Mouse (Mus musculus) heart, adult 8-10 months (tissue): ENCODE measurements at regions not wholly inside any gene's neighbourhood (a gene's known extent, or its start where the extent isn't known, plus 50 kb on each side); places are given as distances from the start of the nearest gene placed in this dataset.

Experiments used
- DNase-seq: peaks from one replicate; pipeline ENCODE4 v3.0.0; 2022; ENCODE audit warnings: low spot score

DNA sequence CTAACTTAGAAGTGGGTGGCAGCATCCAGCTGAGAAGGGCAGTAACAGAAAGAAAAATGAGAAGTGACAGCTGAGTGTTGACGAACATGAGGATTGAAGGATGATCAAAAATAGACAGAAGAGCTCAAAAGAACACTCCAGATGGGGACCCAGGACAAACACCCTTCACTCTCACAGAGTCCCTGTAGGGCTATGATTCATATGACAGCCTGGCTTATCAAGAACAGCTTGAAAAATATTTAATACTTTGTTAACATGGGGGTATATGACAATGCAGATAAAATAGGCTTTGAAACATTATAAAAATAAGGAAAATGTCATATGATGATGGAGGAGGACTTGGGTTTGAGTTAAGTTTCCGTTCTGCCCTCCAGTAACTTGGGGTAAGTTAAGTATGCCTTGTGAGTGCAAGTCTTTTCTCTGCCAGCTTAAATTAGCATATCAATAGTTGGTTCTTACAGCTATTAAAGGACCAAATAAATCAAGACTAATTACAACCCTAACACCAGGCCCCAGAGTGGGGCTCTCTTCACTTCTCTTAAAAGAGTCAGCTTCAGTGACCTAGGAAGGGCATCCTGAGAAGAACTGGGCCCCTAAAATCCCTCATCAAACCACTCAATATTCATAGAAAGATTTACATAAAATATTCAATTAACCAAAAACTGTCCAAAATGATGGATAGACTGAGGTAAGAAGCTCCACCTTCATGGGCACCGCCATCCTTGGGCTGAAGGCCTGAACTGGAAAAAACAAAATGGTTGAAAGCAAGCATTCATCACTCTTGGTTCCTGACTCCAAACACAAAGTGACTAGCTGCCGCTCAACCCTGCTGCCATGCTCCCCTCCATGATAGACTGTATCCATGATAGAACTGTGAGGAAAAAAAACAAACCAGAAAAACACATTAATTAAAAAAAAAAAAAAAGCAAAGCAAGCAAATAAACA is 198.6 kb upstream of the Gcfc2 start:
- DNase-seq, result no peak

DNA sequence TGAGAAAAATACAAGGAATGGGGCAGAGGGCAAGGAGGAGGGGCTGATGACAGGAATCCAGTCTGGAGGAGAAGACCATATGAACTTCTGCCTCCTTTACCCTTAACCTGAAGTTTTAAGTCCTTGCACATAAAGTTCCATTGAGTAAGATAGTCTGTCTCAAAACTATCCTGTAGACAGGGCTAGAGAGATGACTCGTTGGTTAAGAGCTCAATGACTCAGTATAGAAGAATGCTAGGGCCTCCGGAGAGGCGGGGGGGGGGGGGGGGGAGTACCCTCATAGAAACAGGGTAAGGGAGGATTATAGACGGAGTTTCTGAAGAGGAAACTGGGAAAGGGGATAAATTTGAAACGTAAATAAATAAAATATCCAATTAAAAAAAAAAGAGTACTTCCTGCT is 191.8 kb upstream of the Gcfc2 start:
- DNase-seq, result no peak

DNA sequence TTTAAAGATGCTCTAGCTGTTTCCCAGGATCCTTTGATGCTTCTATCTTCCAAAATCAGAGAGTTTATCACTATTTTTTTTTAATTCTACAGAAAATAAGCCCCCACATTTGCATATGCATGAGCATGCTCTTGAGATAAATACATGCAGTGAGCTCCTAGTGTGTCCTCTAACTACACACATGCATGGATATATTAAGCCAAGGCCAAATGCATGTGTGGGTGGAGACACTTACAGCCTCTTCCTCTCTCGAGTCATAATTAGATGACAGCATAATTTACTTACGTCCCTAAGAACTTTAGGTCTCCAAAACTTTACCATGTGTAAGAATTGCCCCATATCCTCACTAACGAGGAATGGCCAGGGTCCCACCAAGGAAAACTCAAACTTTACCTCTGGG is 189.9 kb upstream of the Gcfc2 start:
- no peak for DNase-seq

DNA sequence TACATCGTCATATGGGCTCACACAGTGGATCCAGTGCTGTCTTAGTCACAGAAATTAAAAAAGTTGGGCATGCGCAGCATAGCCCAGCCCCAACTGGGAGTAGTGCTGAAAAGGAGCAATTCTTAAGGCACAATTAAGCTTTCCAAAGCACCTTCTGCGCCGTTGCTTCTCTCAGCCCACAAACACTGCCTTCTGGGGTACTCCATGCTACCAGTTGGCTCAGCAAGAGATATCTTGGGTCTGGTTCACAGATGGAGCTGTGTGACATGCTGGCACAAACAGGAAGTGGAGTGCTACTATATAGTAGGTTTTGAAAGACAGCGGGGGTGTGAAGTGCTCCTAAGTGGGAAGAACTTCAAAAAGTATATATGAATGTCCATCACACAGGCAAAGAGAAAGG is 185.0 kb upstream of the Gcfc2 start:
- no peak for DNase-seq

DNA sequence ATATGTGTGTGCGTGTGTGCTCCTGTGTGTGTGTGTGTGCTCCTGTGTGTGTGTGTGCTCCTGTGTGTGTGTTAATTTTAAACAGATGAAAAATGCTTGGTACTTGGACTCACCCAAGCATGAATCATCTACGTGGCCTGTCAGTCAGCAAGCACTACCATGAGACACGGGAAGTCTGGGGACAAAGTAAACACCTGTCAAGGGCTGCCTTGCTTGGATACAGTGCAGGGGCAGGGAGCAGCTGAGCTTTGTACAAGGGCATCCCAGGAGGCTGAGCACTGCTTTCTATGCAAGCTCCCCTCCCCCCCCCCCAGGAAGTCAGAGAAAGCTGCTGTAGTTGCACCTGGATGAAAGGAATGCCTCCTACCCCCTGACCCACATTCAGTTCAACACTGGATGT is 173.8 kb upstream of the Gcfc2 start:
- no peak for DNase-seq

DNA sequence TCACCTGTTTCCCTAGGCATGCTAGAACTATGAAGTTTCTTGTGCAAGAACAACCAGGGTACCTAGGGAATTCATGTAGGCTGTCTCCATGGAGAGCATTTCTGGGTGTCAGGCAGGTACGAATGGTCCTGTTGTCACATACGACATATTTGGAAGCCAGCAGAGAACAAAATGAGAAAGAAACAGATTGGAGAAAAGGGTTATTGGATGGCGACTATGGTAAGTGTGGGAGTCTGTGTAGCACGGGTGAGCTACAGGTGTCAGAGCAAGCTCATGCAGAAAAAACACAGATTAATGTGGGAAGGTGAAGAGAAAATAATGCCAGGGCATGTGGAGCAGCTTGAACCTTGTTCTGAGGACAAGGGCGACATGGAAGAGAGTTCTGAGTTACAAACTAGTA is 171.8 kb upstream of the Gcfc2 start:
- no peak for DNase-seq

DNA sequence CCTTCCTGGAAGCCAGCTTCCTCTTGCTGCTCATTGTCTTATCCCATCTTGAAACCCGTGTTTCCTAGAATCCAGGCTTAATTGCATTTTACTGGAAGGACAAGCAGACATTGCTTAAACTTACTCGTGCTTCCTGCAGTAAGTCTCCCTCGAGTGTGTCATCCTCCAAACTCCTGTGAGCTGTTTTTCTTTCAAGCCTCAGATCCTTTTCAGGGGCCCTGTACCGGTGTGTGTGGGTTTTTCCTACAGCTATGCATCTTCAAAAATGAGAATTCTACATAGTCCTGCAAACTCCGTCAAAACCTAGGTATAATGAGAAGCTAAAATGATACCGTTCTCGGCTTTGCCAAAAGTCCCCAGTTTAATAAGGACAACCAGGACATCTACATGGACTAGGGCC is 167.2 kb upstream of the Gcfc2 start:
- no peak for DNase-seq

DNA sequence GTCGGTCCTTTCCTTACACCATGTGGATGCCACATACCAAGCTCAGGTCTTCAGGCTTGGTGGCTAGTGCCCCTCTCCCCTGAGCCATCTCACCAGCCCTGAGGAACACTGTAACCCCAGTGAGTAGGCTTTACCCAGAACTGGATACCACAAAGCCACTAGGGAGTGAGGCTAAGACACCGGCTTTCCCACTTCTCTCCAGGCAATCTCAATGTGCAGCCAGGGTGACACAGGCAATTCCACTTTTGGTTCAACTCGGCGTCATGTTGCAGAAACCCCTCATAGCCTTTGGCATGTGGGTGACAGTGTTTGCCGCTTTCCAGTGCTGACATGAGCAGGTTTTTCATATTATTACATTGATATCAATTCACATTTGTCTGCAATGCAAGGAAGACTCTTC is 164.6 kb upstream of the Gcfc2 start:
- DNase-seq, result no peak

DNA sequence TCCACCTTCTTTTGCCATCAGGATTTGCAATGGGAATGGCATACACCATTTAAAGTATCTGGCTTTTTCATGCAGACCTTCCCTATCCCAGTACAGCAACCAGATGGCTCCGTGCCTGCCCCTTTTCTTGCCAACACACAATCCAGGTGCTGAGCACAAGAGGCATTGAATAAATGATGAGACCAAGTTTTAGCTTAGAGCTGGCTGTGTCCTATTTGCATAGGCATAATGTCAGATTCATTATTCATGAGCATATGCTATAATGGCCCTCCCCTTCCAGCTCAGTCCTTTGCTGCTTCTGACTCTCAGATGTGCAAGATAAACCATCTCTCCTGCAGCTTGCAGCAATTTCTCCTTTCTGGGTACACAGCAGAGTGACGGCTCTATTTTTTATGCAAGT is 163.3 kb upstream of the Gcfc2 start:
- no peak for DNase-seq

DNA sequence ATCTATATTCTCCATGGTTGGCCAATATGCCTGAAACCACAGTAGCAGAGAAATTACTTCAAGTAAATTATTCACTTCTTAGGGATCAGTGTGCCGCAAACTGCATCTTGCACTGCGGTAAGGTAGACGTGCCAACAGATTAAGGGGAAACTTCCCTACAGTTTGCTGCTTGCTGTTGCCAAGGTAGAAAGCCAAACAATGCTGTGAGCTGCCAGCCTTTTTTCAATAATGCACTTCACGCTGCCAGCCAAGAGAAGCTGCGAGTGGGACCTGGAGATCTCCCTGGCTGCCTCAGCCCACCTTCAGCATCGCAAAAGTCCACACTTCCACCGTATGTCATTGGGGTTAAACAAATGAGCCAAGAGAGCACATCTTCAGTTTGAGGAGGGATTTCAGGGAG is 157.6 kb upstream of the Gcfc2 start:
- no peak for DNase-seq

DNA sequence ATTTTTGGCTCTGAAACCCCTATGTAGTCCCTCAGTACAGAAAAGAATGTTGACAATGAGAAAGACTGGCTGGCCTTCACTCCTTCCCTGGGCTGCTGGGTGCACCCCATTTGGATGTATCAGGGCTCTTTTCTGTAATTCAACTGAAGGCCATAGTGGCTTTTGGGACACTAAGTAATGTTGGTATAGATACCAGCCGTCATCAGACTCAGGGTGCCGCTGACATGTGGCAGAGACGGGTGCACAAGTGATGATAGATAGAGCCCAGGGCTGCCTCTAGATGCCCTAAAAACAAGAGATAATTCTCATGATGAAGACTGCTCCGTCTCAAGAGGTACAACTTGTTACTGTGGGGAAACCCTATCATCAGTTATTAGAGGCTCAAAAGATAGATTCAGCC is 156.7 kb upstream of the Gcfc2 start:
- DNase-seq, result no peak

DNA sequence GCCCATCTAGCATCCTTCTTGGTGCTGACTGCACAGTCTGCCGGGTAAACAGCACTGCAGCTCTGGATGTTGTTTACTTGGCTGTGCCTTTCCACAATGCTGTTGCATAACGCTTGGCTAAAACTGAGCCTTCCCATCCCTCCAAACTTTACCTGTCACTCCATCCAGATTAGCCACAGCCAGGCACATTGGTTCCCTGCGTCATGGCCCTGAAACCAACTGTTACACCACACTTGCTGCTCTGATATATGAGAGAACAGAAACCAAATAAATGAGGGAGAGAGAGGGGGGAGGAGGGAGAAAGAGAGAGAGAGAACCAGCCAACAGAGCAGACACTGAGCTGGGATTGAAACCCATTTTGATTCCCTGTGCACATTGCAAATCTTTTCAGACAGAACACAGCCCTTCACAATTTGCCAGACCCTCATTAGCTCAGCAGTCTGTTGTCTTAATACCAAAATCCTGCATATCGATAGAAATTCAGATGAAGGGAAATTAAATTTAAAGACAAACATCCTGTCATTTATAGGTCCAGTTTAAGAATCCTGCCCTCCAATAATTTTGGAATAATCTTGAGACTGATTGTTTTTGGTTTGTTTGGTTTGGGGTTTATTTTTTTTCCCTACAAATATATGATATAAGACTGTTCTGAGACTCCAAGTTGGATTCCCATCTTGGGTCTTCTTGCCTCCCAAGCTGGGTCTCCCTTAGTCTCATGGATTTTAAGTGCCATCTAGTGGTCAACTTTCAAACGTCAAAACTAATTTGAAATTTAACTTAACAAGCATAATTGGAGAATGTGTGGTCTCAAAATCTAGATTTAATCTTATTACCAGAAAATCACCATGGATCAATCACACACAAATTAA is 154.6 kb upstream of the Gcfc2 start:
- no peak for DNase-seq

DNA sequence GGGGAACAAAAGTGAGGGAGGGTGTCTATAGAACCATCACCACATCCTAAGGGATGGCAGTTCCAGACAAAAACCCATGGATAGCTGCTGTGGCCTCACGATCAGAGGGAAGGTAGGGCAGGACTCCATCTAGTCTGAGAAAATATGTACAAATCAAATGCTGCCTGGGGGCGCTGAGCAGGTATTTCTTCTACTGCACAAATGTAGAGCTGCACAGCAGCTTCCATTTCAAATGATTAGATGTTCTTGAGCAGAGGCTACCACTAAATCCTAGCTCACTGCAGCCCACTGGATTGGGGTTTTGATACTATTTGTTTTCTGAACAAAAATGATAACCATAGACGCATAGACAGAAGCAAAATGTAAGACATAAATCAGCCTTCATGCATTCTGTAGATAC is 153.2 kb upstream of the Gcfc2 start:
- DNase-seq, result no peak

DNA sequence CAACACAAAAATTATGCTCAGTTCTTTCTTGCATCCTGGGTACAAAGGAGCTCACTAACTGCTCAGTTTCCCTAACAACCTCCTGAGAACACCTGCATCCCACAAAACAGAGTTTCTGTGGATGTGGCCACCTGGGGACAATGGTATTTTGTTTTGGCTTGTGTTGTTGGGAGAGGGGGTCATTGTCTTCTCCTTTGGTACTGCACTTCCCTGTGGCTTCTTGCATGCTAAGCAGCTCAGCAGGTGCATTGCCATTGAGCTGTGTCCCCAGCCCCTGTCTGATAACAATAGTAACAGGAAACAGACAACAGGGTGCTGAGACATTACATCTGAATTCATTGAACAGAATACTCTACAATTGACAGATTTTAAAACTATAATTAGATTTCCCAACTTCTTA is 151.6 kb upstream of the Gcfc2 start:
- DNase-seq, result no peak

DNA sequence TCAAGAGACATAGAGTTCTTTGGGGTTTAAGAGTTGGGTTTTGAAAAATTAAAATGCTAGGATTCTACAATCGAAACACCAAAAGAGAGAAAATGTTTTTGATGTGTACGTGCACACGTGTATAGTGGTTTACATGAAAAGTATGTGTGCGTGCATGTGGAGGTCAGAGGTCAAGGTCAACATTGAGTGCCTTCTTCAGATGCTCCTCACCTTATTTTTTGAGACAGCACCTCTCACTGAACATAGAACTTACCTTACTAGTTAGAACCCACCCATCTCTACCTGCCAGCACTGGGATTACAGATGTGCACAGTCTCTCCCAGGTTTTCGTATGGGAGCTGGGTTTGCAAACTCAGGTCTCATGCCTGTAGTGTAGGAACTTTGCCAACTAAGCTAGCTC is 141.3 kb upstream of the Gcfc2 start:
- DNase-seq, result no peak

DNA sequence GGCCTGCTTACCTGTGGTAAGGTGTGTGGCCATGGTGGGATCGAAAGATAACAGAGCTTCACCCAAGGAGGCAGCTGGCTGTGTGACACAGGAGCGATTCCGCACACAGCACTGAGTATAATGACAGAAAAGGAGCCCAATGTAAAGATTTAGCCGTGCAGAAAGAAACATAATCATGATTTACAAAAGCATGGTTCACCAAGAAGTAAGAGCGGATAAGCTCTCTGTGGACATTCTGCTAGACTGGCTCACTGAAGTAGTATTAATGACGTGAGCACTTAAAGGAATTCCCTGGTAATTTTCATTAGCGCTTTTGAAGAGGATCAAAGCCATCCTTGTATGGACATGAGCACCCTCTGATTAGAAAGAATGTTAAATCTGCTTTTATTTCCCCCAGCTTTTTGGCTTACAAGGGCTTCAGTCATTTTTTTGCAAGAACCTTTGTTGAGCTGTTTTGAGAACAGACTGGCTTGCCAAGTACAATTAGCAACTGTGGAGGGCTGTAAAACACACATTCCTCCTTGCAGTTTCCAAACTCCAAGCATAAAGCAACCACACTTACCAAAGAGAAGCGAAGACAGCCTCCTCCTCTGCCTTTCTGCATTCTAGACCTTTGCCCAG is 140.5 kb upstream of the Gcfc2 start:
- no peak for DNase-seq

DNA sequence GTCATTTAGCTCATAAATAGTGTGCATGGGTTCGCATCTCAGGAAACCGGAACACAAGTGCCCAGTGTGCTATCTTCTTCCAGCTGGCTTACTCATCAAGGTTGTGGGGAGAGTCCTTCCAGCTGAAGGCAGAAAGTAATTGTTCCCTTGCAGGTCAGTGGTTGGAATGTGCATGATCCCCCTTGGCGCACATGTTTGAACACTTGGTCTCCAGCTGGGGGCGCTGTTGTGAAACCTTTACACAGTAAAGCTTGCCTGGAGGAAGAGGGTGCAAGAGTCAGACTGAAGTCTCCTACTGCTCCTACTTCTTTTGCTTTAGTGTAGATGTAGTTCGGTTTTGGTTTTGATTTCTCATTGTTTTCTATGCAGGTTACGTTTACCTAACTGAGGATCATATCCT is 128.2 kb upstream of the Gcfc2 start:
- no peak for DNase-seq

DNA sequence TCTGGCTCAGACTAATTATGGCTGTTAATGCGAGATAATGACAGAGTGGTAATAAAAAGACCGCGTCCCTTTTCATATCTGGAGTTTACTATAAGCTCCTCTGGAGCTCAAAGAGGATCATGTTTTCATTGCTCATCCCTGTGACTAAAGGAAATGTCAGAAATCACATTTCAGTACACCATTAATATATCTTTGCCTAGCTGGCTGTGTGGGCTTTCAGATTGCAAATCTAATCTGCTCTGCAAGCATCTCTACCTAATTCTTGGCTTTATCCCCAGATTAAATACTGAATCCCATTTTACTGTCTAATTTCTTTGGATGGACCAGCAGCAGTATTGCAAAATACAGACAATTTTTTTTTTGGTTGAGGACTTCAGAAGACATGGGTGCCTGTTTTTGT is 122.6 kb upstream of the Gcfc2 start:
- no peak for DNase-seq

DNA sequence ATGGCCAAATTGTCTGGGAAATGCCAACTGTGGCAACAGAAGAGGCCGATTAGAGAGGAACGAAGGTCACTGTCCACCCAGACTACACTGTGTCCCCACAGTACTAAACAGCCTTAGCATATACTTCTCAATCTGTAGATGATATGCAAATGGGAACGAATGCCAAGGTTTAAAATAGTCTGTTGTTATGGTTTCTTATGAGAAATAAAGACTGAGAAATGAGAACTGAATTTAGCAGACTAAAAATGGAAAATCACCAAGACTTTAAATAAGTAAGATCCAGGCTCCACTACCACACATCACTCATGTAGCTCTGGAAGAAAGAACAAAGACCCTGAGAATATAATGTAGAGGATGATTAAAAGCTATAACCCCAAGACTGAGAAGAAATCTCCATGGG is 121.7 kb upstream of the Gcfc2 start:
- DNase-seq, result no peak

DNA sequence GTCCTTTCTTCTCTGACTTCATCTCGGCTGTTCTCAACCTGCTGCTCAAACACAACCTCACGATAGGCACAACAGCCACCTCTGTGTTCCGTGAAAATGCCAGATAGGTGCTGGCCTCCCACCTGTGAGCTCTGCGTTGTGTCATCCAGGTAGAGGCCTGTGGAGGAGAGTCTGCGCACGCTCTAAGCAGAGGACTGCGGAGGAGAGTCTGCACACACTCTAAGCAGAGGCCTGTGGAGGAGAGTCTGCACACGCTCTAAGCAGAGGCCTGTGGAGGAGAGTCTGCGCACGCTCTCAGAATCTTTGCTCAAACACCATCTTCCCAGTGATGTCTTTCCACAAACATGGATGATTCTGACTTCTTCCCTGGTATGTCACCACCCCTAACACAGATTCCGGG is 117.5 kb upstream of the Gcfc2 start:
- no peak for DNase-seq

DNA sequence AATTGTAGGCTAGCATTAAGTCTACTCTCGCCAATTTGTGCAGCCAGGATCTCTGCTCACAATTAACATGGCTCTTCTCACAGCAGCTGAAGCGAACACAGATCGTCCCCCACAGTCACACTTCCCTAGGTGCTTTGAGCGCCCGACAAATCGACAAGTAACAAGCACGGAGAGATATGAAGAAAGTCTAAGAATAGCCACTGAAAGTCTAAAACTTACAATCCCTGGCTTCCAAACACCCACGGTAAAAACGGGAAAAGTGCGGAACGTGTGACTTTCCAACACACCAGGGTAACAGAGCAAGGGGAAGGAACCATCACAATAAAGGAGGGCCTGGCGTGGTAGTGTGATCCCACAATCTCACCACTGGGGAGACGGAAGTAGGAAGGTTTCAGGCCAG is 114.8 kb upstream of the Gcfc2 start:
- no peak for DNase-seq

DNA sequence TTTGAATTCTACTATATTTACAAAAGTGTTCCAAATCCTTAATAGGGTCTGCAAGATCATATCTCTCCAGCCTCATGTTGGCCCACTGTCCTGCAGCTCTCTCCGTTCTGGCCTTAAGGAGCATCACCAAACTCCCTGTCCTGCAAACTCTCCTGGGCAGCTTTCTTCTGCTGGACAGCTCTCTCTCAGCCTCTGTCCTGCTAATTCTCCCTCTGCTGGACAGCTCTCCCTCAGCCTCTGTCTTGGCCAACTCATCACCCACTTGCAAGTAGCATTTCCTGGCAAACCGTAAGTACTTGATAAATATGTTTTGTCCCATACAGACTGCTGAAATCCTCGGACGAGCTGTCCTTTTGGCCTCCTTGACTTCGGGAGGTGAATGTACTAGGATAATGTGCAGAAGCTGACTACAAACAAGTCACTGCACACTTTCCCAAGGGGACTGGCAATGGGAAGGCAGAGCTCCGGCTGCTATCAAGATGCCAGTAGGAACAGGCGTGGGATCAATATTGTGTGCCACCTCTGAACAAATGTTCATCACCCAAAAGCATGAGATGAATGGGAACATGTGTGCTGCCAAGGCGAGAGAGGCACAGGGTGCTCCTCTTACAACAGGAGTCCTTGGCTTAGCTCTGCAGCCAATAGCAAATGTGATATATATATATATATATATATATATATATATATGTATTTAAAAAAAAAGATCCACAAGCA is 108.1 kb upstream of the Gcfc2 start:
- no peak for DNase-seq
